Mouse (Mus musculus) heart, embryonic 12.5 days (tissue): ENCODE measurements around the gene Mknk2. TPM values are rescaled to one million over a fixed set of nuclear protein-coding genes. Genes with fewer than 3 reads are reported as not detected.

ENCODE experiments used
- ATAC-seq: fragments of 200-750 bp; cut with Nextera tagmentation; 2 replicates; pipeline ENCODE4 v1.8.0; 2017; ENCODE audit warnings: moderate TSS enrichment, moderate library complexity; ENCODE audit not compliant: insufficient number of reproducible peaks, low FRiP score
- H3K27ac ChIP-seq: fragments of 300-500 bp; sonication (generic); 2 replicates; pipeline ENCODE4 v1.5.1; 2016; ENCODE audit warnings: mild to moderate bottlenecking, moderate library complexity; ENCODE audit not compliant: poor library complexity, severe bottlenecking
- H3K27me3 ChIP-seq: fragments of 300-500 bp; sonication (generic); replicated peaks from 2 replicates; pipeline ENCODE4 v1.6.1; 2016; ENCODE audit warnings: mild to moderate bottlenecking, moderate library complexity
- H3K36me3 ChIP-seq: fragments of 300-500 bp; sonication (generic); 2 replicates; pipeline ENCODE4 v1.6.1; 2016; ENCODE audit warnings: mild to moderate bottlenecking, moderate library complexity
- H3K4me1 ChIP-seq: fragments of 300-500 bp; sonication (generic); replicated peaks from 2 replicates; pipeline ENCODE4 v1.6.1; 2016; ENCODE audit warnings: mild to moderate bottlenecking
- H3K4me2 ChIP-seq: fragments of 300-500 bp; sonication (generic); 2 replicates; pipeline ENCODE4 v1.6.1; 2016; ENCODE audit warnings: mild to moderate bottlenecking, moderate library complexity
- H3K4me3 ChIP-seq: fragments of 300-500 bp; sonication (generic); 2 replicates; pipeline ENCODE4 v1.5.1; 2016; ENCODE audit warnings: mild to moderate bottlenecking
- H3K9ac ChIP-seq: fragments of 300-500 bp; sonication (generic); 2 replicates; pipeline ENCODE4 v1.6.1; 2016; ENCODE audit warnings: mild to moderate bottlenecking, moderate library complexity
- H3K9me3 ChIP-seq: fragments of 300-500 bp; sonication (generic); replicated peaks from 2 replicates; pipeline ENCODE4 v1.6.1; 2016; ENCODE audit warnings: mild to moderate bottlenecking, moderate library complexity
- WGBS: fragments of 180-500 bp; shearing (Covaris S2); methylation state at CpG from one replicate; pipeline ENCODE4 v1.1.7; 2016; 5-methylcytosine and 5-hydroxymethylcytosine counted together
- polyA plus RNA-seq: library from polyadenylated mRNA; unstranded; fragments of >200 nt; fragmentation: Nextera tagmentation; extraction: Ambion mirVana; gene quantifications from 2 replicates; pipeline ENCODE4 v1.2.1, GENCODE M21; 2016

The Mknk2 gene
- polyA plus RNA-seq, 1 experiment from 2014 or later, result 99.6 TPM

DNA sequence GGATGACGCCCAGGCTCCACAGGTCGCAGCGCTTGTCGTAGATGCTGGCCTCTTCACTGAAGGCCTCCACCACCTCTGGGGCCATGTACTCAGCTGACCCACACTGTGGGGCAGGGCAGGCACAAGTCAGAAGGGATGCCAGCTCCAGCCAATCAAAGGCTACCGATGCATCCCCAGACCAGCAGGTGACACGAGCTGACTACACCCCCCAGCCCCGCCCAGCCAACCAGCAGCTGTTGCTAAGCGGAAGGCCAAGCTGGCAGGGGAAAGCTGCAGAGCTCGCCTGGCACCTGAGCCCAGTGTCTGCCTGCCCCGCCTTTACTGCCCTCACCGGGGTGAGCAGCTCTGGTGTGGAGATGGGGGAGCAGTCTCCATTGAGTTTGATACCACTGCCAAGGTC, 9.3 kb downstream of the Mknk2 start:
- Histone ChIP-seq H3K27ac (no peak overlapping the region), H3K36me3 (peaks cover 79% of the 10 kb centered on the region), H3K4me3 (no peak overlapping the region), H3K9ac (no peak overlapping the region), H3K9me3 (no peaks in the 10 kb centered on the region), H3K4me2 (no peak overlapping the region), H3K4me1 (peaks cover 61% of the 10 kb centered on the region), H3K27me3 (no peaks in the 10 kb centered on the region)
- ATAC-seq, result no peak
- 83% methylated on average over 11 of the region's 11 CpGs for WGBS

DNA sequence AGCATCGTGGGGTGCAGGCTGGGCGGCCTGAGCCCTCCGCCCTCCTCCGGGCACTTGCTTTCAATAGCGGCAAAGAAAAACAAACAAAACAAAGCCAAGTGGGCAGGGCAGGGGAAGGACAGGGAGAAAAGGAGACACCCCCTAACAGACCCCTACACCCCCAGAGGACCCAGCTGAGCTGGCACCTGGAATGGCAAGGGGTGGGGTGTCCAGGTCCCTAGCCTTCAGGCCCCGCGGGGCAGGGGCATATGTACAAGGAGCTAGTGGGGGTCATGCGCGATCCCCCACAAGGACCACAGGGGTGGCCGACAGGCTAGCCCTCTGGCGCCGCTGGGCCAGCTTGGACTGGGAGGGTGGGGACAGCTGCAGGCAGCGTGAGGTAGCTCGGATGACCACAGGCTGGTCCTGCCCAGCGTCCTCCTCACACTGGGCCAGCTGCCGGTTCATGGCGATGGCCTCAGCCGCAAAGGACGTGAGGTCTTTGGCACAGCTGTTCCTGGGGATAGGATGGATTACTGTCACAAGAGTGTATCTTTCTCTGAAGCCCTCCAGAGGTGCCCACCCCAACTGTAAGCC, 11.0 kb downstream of the Mknk2 start:
- Histone ChIP-seq H3K9ac (0 out of 2 replicates have a peak overlapping the region, but pooled peaks have one; percentile 15), H3K9me3 (no peaks in the 10 kb centered on the region), H3K27me3 (no peaks in the 10 kb centered on the region), H3K4me3 (no peak overlapping the region), H3K4me2 (no peak overlapping the region), H3K27ac (no peak overlapping the region), H3K36me3 (peaks cover 65% of the 10 kb centered on the region), H3K4me1 (peaks cover 49% of the 10 kb centered on the region)
- ATAC-seq, result no peak
- 85% methylated on average over 19 of the region's 19 CpGs for WGBS

DNA sequence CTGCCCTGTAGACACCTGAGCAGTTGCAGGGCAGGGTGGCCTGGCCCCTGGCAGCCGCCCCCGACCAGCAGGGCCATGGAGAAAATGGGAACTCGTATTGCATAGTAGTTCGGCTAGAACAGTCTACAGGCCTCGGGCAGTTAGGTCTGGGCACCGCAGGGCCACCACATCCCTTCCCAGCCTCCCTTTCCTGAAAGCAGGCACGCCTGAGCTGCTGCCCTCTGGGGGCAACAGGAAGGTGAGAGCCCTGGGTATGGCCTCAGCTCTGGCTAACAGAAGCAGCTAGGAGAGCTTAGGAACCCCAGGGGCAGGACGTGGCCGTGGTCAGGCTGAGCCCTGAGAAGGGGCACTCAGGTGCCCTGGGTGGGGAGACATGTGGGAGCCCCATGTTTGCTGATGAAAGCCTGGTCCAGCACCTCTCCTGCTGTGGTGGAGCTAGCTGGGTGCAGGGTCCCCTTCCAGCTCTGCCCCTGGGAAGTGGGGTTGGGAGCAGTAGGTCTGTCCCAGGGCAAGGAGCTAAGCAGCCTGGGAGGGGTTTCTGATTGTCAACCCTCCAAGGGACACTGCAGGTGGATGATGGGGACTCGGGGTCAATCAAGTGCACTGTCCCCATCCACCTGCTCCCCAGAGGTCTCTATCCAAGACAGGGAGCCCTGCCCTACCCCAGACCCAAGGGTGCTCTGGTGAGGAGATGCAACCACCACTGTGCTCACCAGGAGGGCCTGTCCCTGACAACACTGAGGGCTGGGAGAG, 11.8 kb downstream of the Mknk2 start:
- H3K4me2 ChIP-seq, result no peak overlapping the region
- peaks cover 44% of the 10 kb centered on the region for H3K4me1 ChIP-seq
- no peak for ATAC-seq
- WGBS, result 79% methylated on average over 10 of the region's 10 CpGs
- H3K27me3 ChIP-seq, result no peaks in the 10 kb centered on the region
- no peak overlapping the region for H3K4me3 ChIP-seq
- H3K36me3 ChIP-seq, result peaks cover 58% of the 10 kb centered on the region
- H3K9ac ChIP-seq, result peak overlapping the region; percentile 15; the same call in 1 of the 2 replicates
- H3K27ac ChIP-seq, result peak overlapping the region; percentile 86
- H3K9me3 ChIP-seq, result no peaks in the 10 kb centered on the region

DNA sequence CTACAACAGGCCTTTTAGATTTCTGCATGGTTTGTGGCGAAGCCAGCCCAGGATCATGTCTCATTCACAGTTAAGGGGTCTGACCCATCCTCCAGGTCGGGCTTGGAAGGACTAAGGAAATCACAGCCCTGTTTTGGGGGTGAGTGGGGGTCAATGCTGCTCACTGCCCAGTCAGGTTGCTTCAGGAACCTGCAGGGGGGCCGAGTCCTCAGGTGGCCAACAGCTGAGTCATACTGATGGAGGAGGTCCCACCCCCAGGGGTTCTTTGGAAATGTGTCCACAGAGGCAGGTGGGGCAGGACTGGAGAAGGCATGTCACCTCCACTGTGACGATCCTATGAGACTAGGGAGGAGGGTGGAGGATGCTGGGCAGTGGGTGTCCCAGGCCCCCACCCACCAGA, 12.5 kb downstream of the Mknk2 start:
- H3K9ac ChIP-seq, result peak overlapping the region; percentile 60; the same call in 1 of the 2 replicates
- H3K4me1 ChIP-seq, result peaks cover 44% of the 10 kb centered on the region
- H3K9me3 ChIP-seq, result no peaks in the 10 kb centered on the region
- peak overlapping the region; percentile 86 for H3K27ac ChIP-seq
- no peaks in the 10 kb centered on the region for H3K27me3 ChIP-seq
- 64% methylated on average over 4 of the region's 4 CpGs for WGBS
- no peak overlapping the region for H3K4me3 ChIP-seq
- peak overlapping the region; percentile 57; the same call in 1 of the 2 replicates for H3K4me2 ChIP-seq
- ATAC-seq, result no peak
- H3K36me3 ChIP-seq, result peaks cover 51% of the 10 kb centered on the region

DNA sequence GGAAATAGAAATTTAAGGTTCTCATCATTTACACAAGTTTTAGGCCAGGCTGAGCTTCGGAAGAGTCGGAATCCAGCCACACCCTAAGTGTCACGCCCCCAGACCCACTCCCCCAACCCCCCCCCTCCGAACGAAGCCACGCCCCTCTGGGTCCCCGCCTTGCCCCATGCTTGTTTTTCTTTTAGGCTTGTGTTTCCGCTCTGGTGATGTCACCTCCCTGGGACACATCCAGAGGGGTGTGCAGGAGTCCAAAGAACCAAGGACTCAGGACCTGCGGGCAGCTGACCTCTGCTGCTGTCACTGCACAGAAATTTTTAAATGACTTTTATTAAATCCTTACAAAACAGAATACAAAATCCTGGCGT, 12.9 kb downstream of the Mknk2 start:
- Histone ChIP-seq H3K4me3 (0 out of 2 replicates have a peak overlapping the region, but pooled peaks have one; percentile 27), H3K9ac (peak overlapping the region; percentile 60), H3K4me2 (peak overlapping the region; percentile 57), H3K36me3 (peaks cover 46% of the 10 kb centered on the region), H3K27me3 (no peaks in the 10 kb centered on the region), H3K4me1 (peaks cover 44% of the 10 kb centered on the region), H3K27ac (peak overlapping the region; percentile 86), H3K9me3 (no peaks in the 10 kb centered on the region)
- peak; percentile 70 for ATAC-seq
- 10% methylated on average over 10 of the region's 10 CpGs for WGBS

DNA sequence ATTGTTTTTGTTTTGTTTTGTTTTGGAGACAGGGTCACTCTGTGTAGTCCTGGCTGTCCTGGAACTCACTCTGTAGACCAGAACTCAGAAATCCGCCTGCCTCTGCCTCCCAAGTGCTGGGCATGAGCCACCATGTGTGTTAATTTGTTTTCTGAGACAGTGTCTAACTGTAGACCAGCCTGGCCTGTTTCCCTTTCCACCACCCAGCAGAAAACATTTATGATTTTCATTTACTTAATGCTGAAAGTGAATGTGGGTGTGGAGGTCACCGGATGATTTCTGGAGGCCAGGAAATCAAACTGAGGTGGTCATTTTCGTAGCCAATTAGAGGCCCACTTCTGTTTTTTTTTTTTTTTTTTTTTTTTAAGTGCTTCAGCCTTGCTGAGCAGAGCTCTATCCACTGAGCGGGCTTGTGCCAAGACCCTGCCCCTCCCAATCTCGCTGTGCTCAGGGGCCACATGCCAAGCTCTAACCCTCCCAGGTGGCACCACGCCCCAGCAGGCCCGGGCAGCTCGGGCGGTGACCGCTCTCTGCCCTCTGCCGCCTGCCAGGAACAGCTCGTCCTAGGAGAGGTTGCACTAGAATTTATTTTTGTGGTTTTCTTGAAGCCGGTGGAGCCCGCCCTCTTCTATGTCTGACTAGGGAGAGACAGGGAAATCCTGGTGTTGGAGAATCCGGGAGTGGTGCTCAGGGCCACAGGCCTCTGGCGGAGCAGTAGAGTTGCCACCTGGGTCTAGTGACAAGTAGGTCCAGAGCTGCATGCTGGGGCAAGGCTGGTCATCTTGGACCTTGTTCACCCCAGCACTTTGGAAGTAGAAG, 13.5 kb downstream of the Mknk2 start:
- Histone ChIP-seq H3K27ac (peak overlapping the region; percentile 86), H3K4me2 (peak overlapping the region; percentile 57), H3K4me3 (peak overlapping the region; percentile 27; the same call in 1 of the 2 replicates), H3K36me3 (peaks cover 40% of the 10 kb centered on the region), H3K4me1 (peaks cover 44% of the 10 kb centered on the region), H3K9me3 (no peaks in the 10 kb centered on the region), H3K27me3 (no peaks in the 10 kb centered on the region), H3K9ac (peak overlapping the region; percentile 60)
- peak; percentile 40 for ATAC-seq
- WGBS, result 25% methylated on average over 16 of the region's 16 CpGs

DNA sequence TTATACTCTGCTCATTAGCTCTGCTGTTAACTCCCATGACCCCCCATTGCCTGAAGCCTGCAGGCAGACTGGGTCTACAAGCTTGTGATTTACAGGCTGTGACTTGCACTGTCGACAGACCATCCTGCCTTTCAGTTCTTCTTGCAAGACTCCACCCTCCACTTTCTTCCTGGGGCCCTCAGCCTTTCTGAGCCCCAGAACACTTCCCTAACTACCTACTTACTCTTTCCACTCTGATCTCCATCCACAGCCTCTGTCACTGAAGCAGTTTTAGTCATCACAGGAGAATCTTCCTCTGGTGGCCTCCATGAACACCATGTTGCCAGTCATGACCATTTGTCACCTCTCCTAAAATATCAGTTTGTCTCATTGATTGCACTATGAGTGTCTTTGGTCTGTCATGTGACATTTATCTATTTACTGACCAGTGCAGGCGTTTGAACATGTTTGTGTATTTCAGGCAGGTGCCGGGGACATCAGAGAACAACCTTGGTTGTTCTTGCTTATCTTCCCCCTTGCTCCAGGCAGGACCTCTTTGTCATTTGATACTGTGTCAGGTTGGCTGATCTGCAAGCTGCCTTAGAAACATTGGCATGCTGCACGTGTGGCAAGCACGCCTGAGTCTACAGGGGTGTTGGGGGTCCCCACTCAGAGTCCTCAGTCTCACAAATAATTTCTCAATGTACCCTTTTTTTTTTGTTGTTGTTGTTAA, 14.3 kb downstream of the Mknk2 start:
- peaks cover 32% of the 10 kb centered on the region for H3K36me3 ChIP-seq
- H3K9me3 ChIP-seq, result no peaks in the 10 kb centered on the region
- 21% methylated on average over 5 of the region's 5 CpGs for WGBS
- no peak for ATAC-seq
- H3K27me3 ChIP-seq, result no peaks in the 10 kb centered on the region
- H3K4me2 ChIP-seq, result no peak overlapping the region
- H3K27ac ChIP-seq, result peak overlapping the region; percentile 86; the same call in 1 of the 2 replicates
- no peak overlapping the region for H3K4me3 ChIP-seq
- no peak overlapping the region for H3K9ac ChIP-seq
- H3K4me1 ChIP-seq, result peaks cover 47% of the 10 kb centered on the region

DNA sequence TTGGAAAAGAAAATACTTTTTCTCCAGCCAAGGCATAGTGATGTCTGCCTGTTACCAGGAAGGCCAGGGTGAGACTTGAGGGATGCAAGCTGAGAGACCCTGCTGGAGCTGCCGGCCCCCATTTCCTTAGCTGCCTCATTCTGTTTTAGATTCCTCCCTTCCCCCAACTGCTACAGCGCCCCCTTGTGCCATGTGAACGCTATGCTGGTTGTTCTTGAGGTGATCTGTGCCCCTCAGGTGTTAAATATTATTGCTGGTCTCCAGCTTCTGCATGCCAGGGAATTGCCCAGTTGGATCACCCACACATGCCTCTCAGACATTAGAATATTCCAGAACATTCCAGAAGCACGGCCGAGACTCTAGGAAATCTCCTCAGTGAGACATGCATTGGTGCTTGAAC, 16.8 kb downstream of the Mknk2 start:
- no peak overlapping the region for H3K9ac ChIP-seq
- WGBS, result 25% methylated on average over 5 of the region's 5 CpGs
- no peaks in the 10 kb centered on the region for H3K27me3 ChIP-seq
- H3K36me3 ChIP-seq, result peaks cover 7% of the 10 kb centered on the region
- no peak overlapping the region for H3K4me3 ChIP-seq
- no peak for ATAC-seq
- H3K4me2 ChIP-seq, result no peak overlapping the region
- no peaks in the 10 kb centered on the region for H3K9me3 ChIP-seq
- no peak overlapping the region for H3K27ac ChIP-seq
- peaks cover 45% of the 10 kb centered on the region for H3K4me1 ChIP-seq

DNA sequence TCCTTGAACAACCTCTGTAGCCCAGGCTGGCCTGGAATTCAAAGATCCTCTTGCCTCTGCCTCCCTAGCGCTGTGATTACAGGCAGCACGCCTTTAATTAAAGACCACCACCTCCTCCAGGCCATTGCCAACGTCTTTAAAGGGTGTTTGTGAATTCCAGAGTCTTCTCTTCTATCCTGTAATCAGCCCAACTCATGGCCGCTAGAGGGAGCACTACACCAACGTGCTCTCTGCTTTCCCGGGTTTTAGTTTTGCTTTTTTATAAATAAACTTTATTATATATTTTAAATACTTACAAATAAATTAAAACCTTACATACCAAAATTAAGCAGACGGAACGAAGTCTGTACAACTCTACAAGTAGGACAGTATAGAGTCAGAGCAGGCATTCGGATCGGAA, 18.7 kb downstream of the Mknk2 start:
- 15% methylated on average over 10 of the region's 10 CpGs for WGBS
- peaks cover 42% of the 10 kb centered on the region for H3K4me1 ChIP-seq
- H3K9me3 ChIP-seq, result no peaks in the 10 kb centered on the region
- peak overlapping the region; percentile 40 for H3K4me2 ChIP-seq
- no peak overlapping the region for H3K27ac ChIP-seq
- no peaks in the 10 kb centered on the region for H3K36me3 ChIP-seq
- no peak for ATAC-seq
- H3K9ac ChIP-seq, result no peak overlapping the region
- no peaks in the 10 kb centered on the region for H3K27me3 ChIP-seq
- peak overlapping the region; percentile 7; the same call in 1 of the 2 replicates for H3K4me3 ChIP-seq

DNA sequence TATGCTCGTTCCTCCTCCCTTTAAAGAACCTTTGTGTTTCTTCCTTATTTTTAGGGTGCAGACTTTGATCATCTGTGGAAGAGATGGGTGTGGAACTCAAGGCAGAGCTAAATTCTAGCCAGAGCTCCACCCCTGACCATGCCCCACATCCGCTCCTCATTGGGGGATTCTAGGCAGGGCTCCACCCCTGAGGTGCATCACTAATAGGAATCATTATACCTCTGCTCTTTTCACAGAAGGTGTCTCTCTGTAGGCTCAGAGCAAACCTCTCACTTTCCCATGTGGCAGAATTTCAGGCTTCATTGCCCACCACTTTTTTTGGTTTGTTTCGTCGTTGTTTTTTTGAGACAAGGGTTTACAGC, 19.1 kb downstream of the Mknk2 start:
- Histone ChIP-seq H3K9me3 (no peaks in the 10 kb centered on the region), H3K9ac (no peak overlapping the region), H3K4me2 (0 out of 2 replicates have a peak overlapping the region, but pooled peaks have one; percentile 40), H3K27ac (no peak overlapping the region), H3K4me1 (peaks cover 40% of the 10 kb centered on the region), H3K4me3 (no peak overlapping the region), H3K27me3 (no peaks in the 10 kb centered on the region), H3K36me3 (no peaks in the 10 kb centered on the region)
- 63% methylated on average over 4 of the region's 4 CpGs for WGBS
- no peak for ATAC-seq
